Mouse (Mus musculus): ENCODE results near the gene Dbndd1. TPM values are rescaled to one million over a fixed set of nuclear protein-coding genes. Genes with fewer than 3 reads are reported as not detected.

The Dbndd1 gene
- total RNA-seq, 2 experiments from 2014 or later: 9.7 to 9.8 TPM

GRCm38 (mm10) chr8:123510819-123511218, 4.4 kb downstream of the Dbndd1 start:
- no peak overlapping the region for H3K4me3 ChIP-seq
- no peak overlapping the region for H3K27ac ChIP-seq
- no peak for TF ChIP-seq CTCF (conservative IDR thresholded peaks at IDR 0.05)
- no peak for DNase-seq (ENCODE audit: low spot score in 2 of 2)

- H3K27ac ChIP-seq: no peak overlapping the region
- TF ChIP-seq CTCF (conservative IDR thresholded peaks at IDR 0.05): no peak
- H3K4me3 ChIP-seq: no peak overlapping the region
- DNase-seq (ENCODE audit: low spot score in 2 of 2): no peak
Observed at GRCm38 (mm10) chr8:123507153-123507552, 8.1 kb downstream of the Dbndd1 start.

DNA sequence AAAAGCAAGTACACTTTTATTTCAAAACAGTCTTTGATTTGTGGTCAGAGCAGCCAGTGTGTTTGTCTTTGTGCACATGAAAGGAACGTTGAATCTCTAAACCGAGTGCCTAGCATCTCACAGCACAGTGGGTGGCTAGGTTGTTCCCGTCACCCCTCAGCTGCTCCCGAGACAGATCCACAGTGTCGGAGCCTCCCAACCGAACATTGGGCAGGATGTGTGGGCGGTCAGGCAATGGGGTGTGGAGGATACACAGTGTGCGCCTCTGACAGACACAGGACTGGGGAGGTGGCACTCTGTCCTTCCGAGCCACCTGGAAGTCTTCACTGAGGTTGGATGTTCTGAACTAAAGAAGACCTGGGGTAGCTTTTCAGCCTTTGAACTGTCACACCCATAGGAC, 9.6 kb downstream of the Dbndd1 start:
- DNase-seq (ENCODE audit: low spot score in 2 of 2): no peak
- TF ChIP-seq CTCF (conservative IDR thresholded peaks at IDR 0.05): no peak
- Histone ChIP-seq H3K4me3 (no peak overlapping the region), H3K27ac (no peak overlapping the region)

DNA sequence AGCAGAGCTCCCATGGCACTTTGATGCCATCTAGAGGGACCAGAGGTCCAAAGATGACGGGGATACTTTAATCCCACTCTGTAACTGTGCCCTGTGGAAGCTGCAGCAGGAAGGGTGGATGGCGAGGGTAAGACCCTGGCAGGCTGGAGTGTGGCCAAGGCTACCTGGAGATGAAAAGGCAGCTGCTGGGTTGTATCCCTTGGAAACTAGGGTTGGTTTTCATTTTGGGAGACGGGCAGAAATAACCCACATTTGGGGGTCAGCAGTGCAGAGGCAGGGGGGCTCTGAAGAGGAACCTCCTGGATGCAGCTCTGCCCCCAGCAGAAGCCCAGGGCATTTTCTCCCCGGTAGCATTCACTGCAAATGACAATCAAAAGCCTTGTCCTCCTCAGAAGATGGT, 10.0 kb downstream of the Dbndd1 start:
- DNase-seq (ENCODE audit: low spot score in 2 of 2): no peak
- H3K4me3 ChIP-seq: no peak overlapping the region
- no peak overlapping the region for H3K27ac ChIP-seq
- no peak for TF ChIP-seq CTCF (conservative IDR thresholded peaks at IDR 0.05)

DNA sequence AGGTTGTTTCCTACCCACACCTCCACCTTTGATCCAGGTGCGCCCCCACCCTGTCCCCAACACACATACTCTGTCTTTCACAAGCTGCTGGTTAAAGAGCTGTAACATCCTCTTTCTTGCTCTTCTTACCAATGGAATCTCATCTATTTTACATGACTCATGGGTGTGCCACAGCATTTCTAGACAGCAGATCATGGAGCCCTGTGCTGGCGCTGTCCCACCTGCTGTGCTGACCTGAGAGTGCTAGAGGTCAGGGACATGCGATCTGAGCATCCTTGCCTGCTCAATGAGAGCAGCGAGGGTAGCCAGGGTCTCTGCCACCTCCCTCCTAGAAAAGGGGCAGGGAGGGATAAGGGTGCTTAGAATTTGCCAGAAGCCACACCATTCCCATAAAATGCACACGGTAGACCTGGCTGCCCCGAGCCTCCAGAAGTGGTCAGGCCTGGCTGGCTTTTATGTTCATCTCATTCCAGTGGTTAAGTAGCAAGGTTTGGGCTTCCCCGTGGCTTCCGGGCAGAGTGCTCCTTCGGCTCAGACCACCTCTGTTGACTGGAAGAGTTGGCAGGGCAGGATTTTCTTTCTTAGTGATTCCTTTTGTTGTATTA, 10.6 kb downstream of the Dbndd1 start:
- TF ChIP-seq CTCF (conservative IDR thresholded peaks at IDR 0.05): no peak
- no peak for DNase-seq (ENCODE audit: low spot score in 2 of 2)
- no peak overlapping the region for H3K27ac ChIP-seq
- H3K4me3 ChIP-seq: no peak overlapping the region

GRCm38 (mm10) chr8:123503801-123504467, 11.3 kb downstream of the Dbndd1 start:
- TF ChIP-seq CTCF (conservative IDR thresholded peaks at IDR 0.05): peak; percentile 59
- H3K27ac ChIP-seq: no peak overlapping the region
- no peak overlapping the region for H3K4me3 ChIP-seq
- DNase-seq (ENCODE audit: low spot score in 2 of 2): no peak

- TF ChIP-seq CTCF (conservative IDR thresholded peaks at IDR 0.05): no peak
- H3K4me3 ChIP-seq: no peak overlapping the region
- no peak overlapping the region for H3K27ac ChIP-seq
- DNase-seq (ENCODE audit: low spot score in 2 of 2): no peak
Observed at GRCm38 (mm10) chr8:123502192-123502591, 13.1 kb downstream of the Dbndd1 start.

DNA sequence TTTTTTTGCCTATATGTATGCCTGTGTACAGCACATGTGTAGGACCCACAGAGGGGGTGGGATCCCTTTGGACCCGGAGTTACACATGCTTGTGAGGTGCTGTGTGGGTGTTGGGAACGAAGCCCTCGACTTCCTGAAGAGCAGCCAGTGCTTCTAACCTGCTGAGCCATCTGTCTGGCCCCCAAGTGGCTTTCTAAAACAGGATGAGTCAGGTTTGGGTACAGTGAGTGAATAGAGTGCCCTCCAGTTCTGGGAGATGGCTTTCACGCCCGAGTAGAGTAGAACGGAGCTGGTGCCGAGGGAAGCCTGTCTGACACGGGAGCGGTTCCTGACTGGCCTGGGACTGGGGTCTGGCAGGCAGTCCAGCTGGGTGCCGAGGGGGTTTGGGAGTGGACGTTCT, 15.7 kb downstream of the Dbndd1 start:
- Histone ChIP-seq H3K4me3 (no peak overlapping the region), H3K27ac (no peak overlapping the region)
- TF ChIP-seq CTCF (conservative IDR thresholded peaks at IDR 0.05): no peak
- DNase-seq (ENCODE audit: low spot score in 2 of 2): no peak

GRCm38 (mm10) chr8:123498963-123499362, 16.3 kb downstream of the Dbndd1 start:
- peak; percentile 51 to 79 for DNase-seq (ENCODE audit: low spot score in 2 of 2)
- TF ChIP-seq CTCF (conservative IDR thresholded peaks at IDR 0.05): no peak
- Histone ChIP-seq H3K4me3 (no peak overlapping the region), H3K27ac (0 out of 2 replicates have a peak overlapping the region, but pooled peaks have one; percentile 5)

DNA sequence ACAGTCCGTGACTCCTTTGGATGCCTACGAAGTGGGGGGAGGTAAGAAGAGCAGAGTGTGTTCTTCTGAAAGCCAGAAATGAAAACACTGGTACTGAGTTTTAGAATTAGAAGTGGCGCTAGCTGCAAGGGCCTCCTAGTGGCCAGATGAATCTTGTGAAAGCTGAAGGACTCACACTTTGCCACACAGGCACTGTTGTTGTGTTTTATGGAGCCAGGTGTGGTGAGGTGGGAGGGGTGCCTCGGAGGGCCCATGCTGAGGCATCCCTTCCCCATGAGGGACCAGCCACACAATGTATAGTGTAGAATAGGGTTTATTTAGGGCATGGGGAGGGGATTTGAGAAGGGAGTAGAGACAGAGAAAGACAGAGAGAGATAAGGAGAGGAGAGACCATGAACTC, 17.6 kb downstream of the Dbndd1 start:
- Histone ChIP-seq H3K27ac (no peak overlapping the region), H3K4me3 (no peak overlapping the region)
- TF ChIP-seq CTCF (conservative IDR thresholded peaks at IDR 0.05): peak; percentile 33; the same call in 1 of the 2 replicates
- DNase-seq (ENCODE audit: low spot score in 2 of 2): no peak

GRCm38 (mm10) chr8:123492898-123493297, 22.4 kb downstream of the Dbndd1 start:
- no peak for TF ChIP-seq CTCF (conservative IDR thresholded peaks at IDR 0.05)
- no peak overlapping the region for H3K27ac ChIP-seq
- no peak for DNase-seq (ENCODE audit: low spot score in 2 of 2)
- H3K4me3 ChIP-seq: no peak overlapping the region

DNA sequence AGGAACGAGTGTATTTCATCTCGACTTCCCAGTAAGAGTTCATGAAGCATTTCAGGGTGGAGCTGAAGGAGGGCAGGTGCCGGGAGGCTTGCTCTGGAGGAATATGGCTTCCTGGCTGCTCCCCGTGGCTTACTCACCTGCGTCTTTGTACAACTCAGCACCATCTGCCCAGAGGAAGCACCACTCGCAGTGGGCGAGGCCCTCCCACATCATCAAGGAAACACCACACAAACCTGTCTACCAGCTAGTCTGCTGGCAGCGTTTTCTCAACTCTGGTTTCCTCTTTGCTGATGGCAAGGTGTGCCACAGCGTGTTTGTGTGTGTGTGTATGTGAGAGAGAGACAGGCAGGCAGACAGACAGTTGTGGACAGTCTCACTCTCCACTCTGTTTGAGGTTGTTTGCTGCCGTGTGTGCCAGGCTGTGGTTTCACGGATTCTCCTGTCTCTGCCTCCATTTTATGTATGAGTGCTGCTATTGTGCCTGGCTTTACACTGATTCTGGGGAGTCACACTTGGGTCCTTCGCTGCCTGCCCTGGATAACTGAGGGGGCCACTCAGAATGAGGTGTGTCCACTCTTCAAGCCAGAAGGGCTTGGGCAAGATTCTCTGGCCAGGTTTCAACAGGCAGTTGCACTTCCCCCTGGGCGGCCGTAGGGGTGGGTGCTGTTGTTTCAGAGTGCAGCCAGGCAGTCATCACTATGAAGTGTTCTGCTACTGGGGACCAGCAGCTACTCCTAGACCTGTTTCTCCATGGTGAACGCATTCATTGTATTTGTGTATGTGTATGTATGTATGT, 23.8 kb downstream of the Dbndd1 start:
- no peak for TF ChIP-seq CTCF (conservative IDR thresholded peaks at IDR 0.05)
- Histone ChIP-seq H3K27ac (no peak overlapping the region), H3K4me3 (no peak overlapping the region)
- no peak for DNase-seq (ENCODE audit: low spot score in 2 of 2)

- Histone ChIP-seq H3K4me3 (no peak overlapping the region), H3K27ac (no peak overlapping the region)
- peak; percentile 64 for TF ChIP-seq CTCF (conservative IDR thresholded peaks at IDR 0.05)
- DNase-seq (ENCODE audit: low spot score in 2 of 2): no peak
Observed at GRCm38 (mm10) chr8:123482627-123483026, 32.6 kb downstream of the Dbndd1 start.
